Mouse (Mus musculus) megakaryocyte progenitor cell, adult 5-6 weeks (primary cell): ENCODE data around the gene Gm20909. TPM values are rescaled to one million over a fixed set of nuclear protein-coding genes. Genes with fewer than 3 reads are reported as not detected.
"Not testable (repeated sequence)": the region's sequence is repeated elsewhere in the genome, so short reads cannot be mapped to it uniquely, and the experiment has no call there.

Source experiments
- ATAC-seq: replicated peaks from 2 replicates; pipeline ENCODE4 v1.8.0; 2016; ENCODE audit warnings: mild to moderate bottlenecking, moderate TSS enrichment, inconsistent platforms; ENCODE audit not compliant: poor library complexity
- total RNA-seq, 2 experiments: library from RNA; stranded (forward) in 1 of 2; stranded (reverse) in 1 of 2; fragments of 157-497, 149-512 nt in 1 of 2; fragments of 200-1000 nt in 1 of 2; gene quantifications; 2 replicates each; pipeline versions ENCODE4 v1.2.3 to v1.2.4; 2015 to 2017

The Gm20909 gene
- total RNA-seq (2015) (not detected in 2 replicates), total RNA-seq (2017) (not detected in 2 replicates)

- ATAC-seq: not testable (repeated sequence)
These were observed at the start of gene Gm20909 for GRCm38 (mm10) chrY:21164270-21164669. Gm20909 (plus strand) TSS chrY:21164570.

Other genes with a start within 250 kb of the Gm20909 start
- gene Gm29866, start 170.9 kb upstream of the Gm20909 start, total RNA-seq (2015): not detected in 2 replicates
- not detected in 2 replicates for gene Gm29866, start 170.9 kb upstream of the Gm20909 start, total RNA-seq (2017)
- not detected in 2 replicates for gene Gm20865, start 77.0 kb downstream of the Gm20909 start, total RNA-seq (2015)
- gene Gm20865, start 77.0 kb downstream of the Gm20909 start, total RNA-seq (2017): not detected in 2 replicates